Mouse (Mus musculus) heart, adult 2 months (tissue): ENCODE results near the gene Ccl6. TPM values are rescaled to one million over a fixed set of nuclear protein-coding genes. Genes with fewer than 3 reads are reported as not detected.
A peak's percentile ranks its signal among the peaks of the same experiment; 100 is the strongest.

Experiments
- DNase-seq, 2 experiments: peaks; one replicate each; pipeline ENCODE4 v3.0.0; 2021
- H3K27ac ChIP-seq: fragments of 200-600 bp; 2 replicates; pipeline ENCODE4 v1.8.1; 2022
- H3K27me3 ChIP-seq: fragments of 200-500 bp; 2 replicates; pipeline ENCODE4 v1.6.1; 2012; ENCODE audit warnings: mild to moderate bottlenecking, low read length, inconsistent platforms, mixed read lengths; ENCODE audit not compliant: control insufficient read depth, insufficient read depth
- H3K36me3 ChIP-seq: fragments of 200-500 bp; 2 replicates; pipeline ENCODE4 v1.6.1; 2012; ENCODE audit warnings: low read length, inconsistent platforms; ENCODE audit not compliant: control insufficient read depth, insufficient read depth
- H3K4me1 ChIP-seq: fragments of 200-500 bp; 2 replicates; pipeline ENCODE4 v1.6.1; 2011; ENCODE audit warnings: low read length; ENCODE audit not compliant: control insufficient read depth, insufficient read depth
- H3K4me3 ChIP-seq: fragments of 200-600 bp; 2 replicates; pipeline ENCODE4 v1.8.1; 2022
- H3K79me2 ChIP-seq: fragments of 200-500 bp; replicated peaks from 2 replicates; pipeline ENCODE4 v1.6.1; 2012; ENCODE audit warnings: mild to moderate bottlenecking, inconsistent platforms, low read length, moderate library complexity, mixed read lengths; ENCODE audit not compliant: control insufficient read depth, insufficient read depth
- H3K9ac ChIP-seq: fragments of 200-500 bp; 2 replicates; pipeline ENCODE4 v1.6.1; 2012; ENCODE audit warnings: low read depth, mild to moderate bottlenecking, control low read depth, inconsistent platforms, low read length, mixed read lengths
- CTCF ChIP-seq: fragments of 200-600 bp; IDR thresholded peaks from 2 replicates; pipeline ENCODE4 v1.8.1; 2022; ENCODE audit warnings: antibody characterized with exemption, mild to moderate bottlenecking, moderate library complexity
- EP300 ChIP-seq: fragments of 200-500 bp; IDR thresholded peaks from 2 replicates; pipeline ENCODE4 v1.6.1; 2011; ENCODE audit warnings: low read depth, low read length, control low read depth; ENCODE audit not compliant: insufficient read depth
- POLR2A ChIP-seq: fragments of 200-500 bp; IDR thresholded peaks from 2 replicates; pipeline ENCODE4 v1.6.1; 2011; ENCODE audit warnings: mild to moderate bottlenecking, low read depth, low read length, control low read depth; ENCODE audit not compliant: insufficient read depth
- WGBS: fragments of 180-500 bp; shearing (Covaris S2); methylation state at CpG from one replicate; pipeline ENCODE4 v1.1.7; 2018; 5-methylcytosine and 5-hydroxymethylcytosine counted together
- intact Hi-C: fragments of 180-260 bp; cut with DNase I; formaldehyde crosslinking; loops from one replicate; pipeline ENCODE4 v1.15.1; 2025
- polyA plus RNA-seq: library from polyadenylated mRNA; depleted of rRNA; stranded (reverse); fragments of >200 nt; gene quantifications from 2 replicates; pipeline ENCODE4 v1.2.3, GENCODE M21; 2012
- total RNA-seq, 2 experiments: library from RNA; stranded (reverse); gene quantifications; 2 replicates each; pipeline ENCODE4 v1.2.3; 2021

Gene Ccl6
- total and polyA plus RNA-seq, 3 experiments: 13.0 to 25.4 (median 21.5) TPM

GRCm38 (mm10) chr11:83597796-83598195, 4.9 kb upstream of the Ccl6 start:
- H3K27me3 ChIP-seq: no peaks in the 10 kb centered on the region
- intact Hi-C loops: no loop called here
- H3K79me2 ChIP-seq: no peaks in the 10 kb centered on the region
- TF ChIP-seq CTCF: no peak
- TF ChIP-seq POLR2A: no peak
- TF ChIP-seq EP300: no peak
- H3K9ac ChIP-seq: no peak overlapping the region
- H3K4me3 ChIP-seq: no peak overlapping the region
- no peak for DNase-seq
- no peaks in the 10 kb centered on the region for H3K36me3 ChIP-seq
- no peaks in the 10 kb centered on the region for H3K4me1 ChIP-seq
- 94% methylated on average over 7 of the region's 7 CpGs for WGBS
- no peak overlapping the region for H3K27ac ChIP-seq

- WGBS: 79% methylated on average over 7 of the region's 7 CpGs
- no peak overlapping the region for H3K4me3 ChIP-seq
- no peak overlapping the region for H3K27ac ChIP-seq
- intact Hi-C loops: no loop called here
- H3K36me3 ChIP-seq: no peaks in the 10 kb centered on the region
- no peak for DNase-seq
- no peaks in the 10 kb centered on the region for H3K27me3 ChIP-seq
- H3K9ac ChIP-seq: no peak overlapping the region
- H3K79me2 ChIP-seq: no peaks in the 10 kb centered on the region
- no peak for TF ChIP-seq POLR2A
- no peaks in the 10 kb centered on the region for H3K4me1 ChIP-seq
Measured at GRCm38 (mm10) chr11:83595669-83596455, 3.0 kb upstream of the Ccl6 start.

- Histone ChIP-seq H3K27me3 (no peaks in the 10 kb centered on the region), H3K36me3 (no peaks in the 10 kb centered on the region), H3K27ac (no peak overlapping the region), H3K4me3 (no peak overlapping the region), H3K9ac (no peak overlapping the region), H3K79me2 (no peaks in the 10 kb centered on the region), H3K4me1 (no peaks in the 10 kb centered on the region)
- TF ChIP-seq POLR2A: no peak
- no peak for TF ChIP-seq EP300
- no peak for TF ChIP-seq CTCF
- intact Hi-C loops: no loop called here
- no peak for DNase-seq
- WGBS: 88% methylated on average over 5 of the region's 5 CpGs
Measured at GRCm38 (mm10) chr11:83593453-83593852, 566 bp upstream of the Ccl6 start.

- peaks cover 2% of the 10 kb centered on the region for H3K4me1 ChIP-seq
- TF ChIP-seq CTCF: no peak
- no peak for TF ChIP-seq EP300
- TF ChIP-seq POLR2A: no peak
- no peak for DNase-seq
- no peak overlapping the region for H3K4me3 ChIP-seq
- 76% methylated on average over 2 of the region's 2 CpGs for WGBS
- no peaks in the 10 kb centered on the region for H3K27me3 ChIP-seq
- no peak overlapping the region for H3K27ac ChIP-seq
- H3K79me2 ChIP-seq: no peaks in the 10 kb centered on the region
- H3K9ac ChIP-seq: no peak overlapping the region
- H3K36me3 ChIP-seq: no peaks in the 10 kb centered on the region
- intact Hi-C loops: no loop called here
Measured at GRCm38 (mm10) chr11:83584232-83584631, 8.7 kb downstream of the Ccl6 start.

- no peak for DNase-seq
- Histone ChIP-seq H3K79me2 (no peaks in the 10 kb centered on the region), H3K27ac (no peak overlapping the region), H3K9ac (no peak overlapping the region), H3K4me1 (peaks cover 2% of the 10 kb centered on the region), H3K36me3 (no peaks in the 10 kb centered on the region), H3K4me3 (no peak overlapping the region), H3K27me3 (no peaks in the 10 kb centered on the region)
- TF ChIP-seq EP300 (no peak), CTCF (no peak), POLR2A (no peak)
- intact Hi-C loops: no loop called here
Measured at GRCm38 (mm10) chr11:83583450-83583754, 9.5 kb downstream of the Ccl6 start.

- Histone ChIP-seq H3K79me2 (no peaks in the 10 kb centered on the region), H3K27me3 (no peaks in the 10 kb centered on the region), H3K9ac (no peak overlapping the region), H3K27ac (no peak overlapping the region), H3K4me1 (peaks cover 2% of the 10 kb centered on the region), H3K4me3 (no peak overlapping the region), H3K36me3 (no peaks in the 10 kb centered on the region)
- intact Hi-C loops: no loop called here
- WGBS: 40% methylated on average over 4 of the region's 4 CpGs
- peak in 1 of 2 experiments; percentile 32 for DNase-seq
- TF ChIP-seq EP300 (no peak), POLR2A (no peak), CTCF (no peak)
Measured at GRCm38 (mm10) chr11:83582626-83583449, 10.0 kb downstream of the Ccl6 start.
